Comparison of ENCODE assay signal across 8 mouse cellular contexts in the genomic region with DNA sequence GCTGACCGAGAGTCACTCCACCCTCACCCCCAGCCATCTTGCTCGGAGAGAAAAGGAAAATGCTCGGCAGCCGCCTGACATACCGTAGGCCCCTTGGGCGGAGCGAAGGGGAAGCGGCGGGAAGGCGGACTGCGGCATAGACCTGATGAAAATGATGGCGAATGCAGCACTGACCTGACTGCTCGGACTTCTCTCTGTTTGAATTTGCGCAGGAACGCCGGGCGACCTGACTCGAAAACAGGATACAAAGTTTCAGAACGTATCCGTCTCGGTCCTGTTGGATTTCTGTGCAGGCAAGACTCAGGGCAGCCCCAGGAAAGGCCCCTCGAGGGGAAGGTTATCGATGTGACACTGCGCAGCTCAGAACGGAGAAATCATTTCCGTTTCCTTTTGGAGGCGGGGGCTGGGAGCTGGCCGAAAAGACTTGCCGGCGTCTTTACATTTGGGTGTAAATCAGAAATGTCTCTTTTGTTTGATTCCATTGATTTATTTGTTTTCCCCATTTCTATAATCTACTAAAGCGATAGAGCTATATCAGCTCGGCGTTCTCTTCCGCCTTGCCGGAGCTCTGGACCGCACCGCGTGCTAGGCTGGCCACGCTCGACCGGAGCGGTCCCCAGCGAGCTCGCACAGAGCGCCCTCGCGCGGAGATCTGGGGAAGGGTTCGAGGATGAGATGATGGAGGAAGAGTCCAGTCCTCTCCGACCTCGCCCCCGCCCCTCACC. TPM values are rescaled to one million over a fixed set of nuclear protein-coding genes. Genes with fewer than 3 reads are reported as not detected.
DNase-seq lines count a peak whose midpoint lies in the region; ATAC-seq and TF ChIP-seq lines count a peak whose summit lies in the region.

Gene Eif2s3x, minus strand, starts transcription at position 266 of the 725 bp plus-strand sequence.

- peak; percentile 74 for ATAC-seq in activated CD4-positive, CD25-positive, alpha-beta regulatory T cell, adult 4 months
- ATAC-seq in megakaryocyte progenitor cell, adult 5-6 weeks (replicated peaks; ENCODE audit: poor library complexity), result peak; percentile 90

- no peaks in the 10 kb centered on the region for H3K4me1 ChIP-seq in cortical plate, adult 2 months (ENCODE audit: control insufficient read depth, insufficient read depth, low read length)

- peak; percentile 53 for TF ChIP-seq CTCF in cortical plate, adult 2 months (IDR thresholded peaks at IDR 0.05; ENCODE audit: extremely low read depth, insufficient read depth, low read length)

- peak within 1 kb of the TSS; percentile 81 for H3K4me3 ChIP-seq in cortical plate, adult 2 months (ENCODE audit: insufficient read depth, low read length)

- TF ChIP-seq POLR2A in cortical plate, adult 2 months (IDR thresholded peaks at IDR 0.05; ENCODE audit: extremely low read depth, insufficient read depth, low read length), result peak; percentile 60; the same call in 1 of the 2 replicates

- peak within 1 kb of the TSS; percentile 91 for H3K27ac ChIP-seq in cortical plate, adult 2 months (ENCODE audit: insufficient read depth, low read length)

- DNase-seq in gastrocnemius, postnatal 10 days, result peak; percentile 77
- DNase-seq in induced T-regulatory cell, adult 2 months (ENCODE audit: low read depth), result peak; percentile 92
- DNase-seq in left cerebral cortex, adult 9 months (ENCODE audit: low spot score in 2 of 2), result peak; percentile 39 to 95
- DNase-seq in right cerebral cortex, postnatal 14 days, result peak; percentile 88
- peak; percentile 68 to 89 for DNase-seq in urinary bladder, postnatal 36 days (ENCODE audit: low spot score in 2 of 2)

RNA-seq across cellular contexts. Expression of gene Eif2s3x, which starts in this region (rescaled TPM):
- 10 to 100 TPM; 69.3 to 77.1 TPM for polyA plus RNA-seq in activated CD4-positive, CD25-positive, alpha-beta regulatory T cell, adult 4 months (2017; shearing (Covaris generic))
- polyA plus RNA-seq in cortical plate, adult 2 months (2012; rRNA removed), result 88.2 and 92.5 TPM in 2 replicates
- 100 to 1,000 TPM in 1 of 2 experiments, 10 to 100 TPM in 1; 94.5 to 142 TPM for total RNA-seq in gastrocnemius, postnatal 10 days (2021)
- total RNA-seq in megakaryocyte progenitor cell, adult 5-6 weeks (2015), result 200 and 204 TPM in 2 replicates
- total RNA-seq in megakaryocyte progenitor cell, adult 5-6 weeks (2017), result 183 and 230 TPM in 2 replicates

Comparison
In these comparisons a context has a peak if more than half of its experiments do, and no peak if none do; other contexts are left out.
1. Peak in every context shown above with its lines: DNase-seq, ATAC-seq, H3K4me3 ChIP-seq and H3K27ac ChIP-seq.